Mouse (Mus musculus) liver, adult (tissue): ENCODE data around the gene Il22ra1.

ENCODE experiments used
- GATA4 ChIP-seq: IDR thresholded peaks from 2 replicates; pipeline ENCODE4 v1.6.1; 2014; ENCODE audit warnings: mild to moderate bottlenecking, low read length; ENCODE audit not compliant: insufficient replicate concordance

Il22ra1 gene

DNA sequence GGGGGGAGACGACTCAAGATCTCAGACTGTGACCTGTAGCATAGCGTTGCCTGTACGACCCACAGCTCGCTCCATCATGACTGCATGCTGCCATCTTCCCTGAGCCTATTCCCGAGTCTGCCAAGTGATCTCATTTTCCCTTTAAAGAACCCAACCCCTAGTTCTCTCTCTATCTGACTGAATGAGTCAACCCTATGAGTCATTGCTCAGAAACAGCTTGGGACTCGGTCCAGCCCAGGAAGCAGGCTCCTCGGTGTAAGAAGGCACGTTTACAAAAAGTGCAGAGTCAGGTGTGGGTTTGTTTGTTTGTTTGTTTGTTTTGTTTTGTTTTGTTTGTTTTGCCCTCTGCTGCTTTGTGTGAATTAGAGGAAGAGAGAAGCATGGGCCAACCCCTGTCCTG, 13.2 kb upstream of the Il22ra1 start:
- TF ChIP-seq GATA4 = no peak

DNA sequence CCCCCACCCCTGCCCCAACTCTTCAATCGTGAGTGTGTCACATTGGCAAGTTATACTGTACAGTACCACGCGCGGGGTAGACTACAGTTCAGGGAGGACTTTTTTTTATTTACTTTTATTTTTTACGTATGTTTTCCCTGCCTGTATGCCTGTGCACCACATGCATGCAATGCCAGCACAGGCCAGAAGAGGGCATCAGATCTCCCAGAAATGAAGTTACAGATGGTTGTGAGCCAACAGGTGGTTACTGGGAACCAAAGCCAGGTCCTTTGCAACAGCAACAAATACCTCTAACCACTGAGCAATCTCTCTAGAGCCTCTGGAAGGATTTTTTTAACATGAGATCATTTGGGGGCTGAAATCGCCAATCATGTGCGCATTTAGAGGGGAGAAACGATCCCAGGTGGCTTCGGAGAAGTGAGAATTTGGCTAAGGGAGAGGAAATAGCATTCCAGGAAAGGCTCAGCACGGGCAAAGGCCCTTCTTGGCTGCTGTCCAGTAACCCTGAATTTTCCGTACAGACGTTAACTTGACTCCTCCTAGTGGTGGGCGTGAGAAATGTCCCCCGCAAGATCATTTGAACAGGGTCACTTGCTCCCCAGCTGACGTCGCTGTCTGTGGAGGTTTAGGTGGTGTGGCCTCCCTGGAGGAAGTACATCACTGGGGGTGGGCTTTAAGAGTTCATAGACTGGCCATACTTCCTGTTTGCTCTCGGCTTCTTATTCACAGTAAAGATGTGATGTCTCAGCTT, 5.3 kb upstream of the Il22ra1 start:
- TF ChIP-seq GATA4 = no peak

DNA sequence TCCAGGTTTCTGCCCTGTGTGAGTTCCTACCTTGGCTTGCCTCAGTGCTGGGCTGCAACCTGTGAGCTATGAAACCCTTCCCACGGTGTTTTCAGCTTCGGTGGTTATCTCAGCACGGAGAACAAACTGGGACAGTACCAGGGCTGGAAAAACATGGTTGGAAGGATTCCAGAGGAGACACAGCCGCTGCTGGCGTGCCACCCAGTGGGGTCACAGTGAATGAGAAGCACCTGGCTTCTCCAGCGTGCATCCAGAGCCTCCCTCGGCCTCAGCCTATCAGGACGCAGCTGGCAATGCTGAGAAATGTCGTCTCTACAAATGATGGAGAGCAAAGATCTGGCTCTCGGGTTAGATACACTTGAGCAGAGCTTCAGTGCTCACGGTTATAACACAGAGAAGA, 1.6 kb upstream of the Il22ra1 start:
- no peak for TF ChIP-seq GATA4

DNA sequence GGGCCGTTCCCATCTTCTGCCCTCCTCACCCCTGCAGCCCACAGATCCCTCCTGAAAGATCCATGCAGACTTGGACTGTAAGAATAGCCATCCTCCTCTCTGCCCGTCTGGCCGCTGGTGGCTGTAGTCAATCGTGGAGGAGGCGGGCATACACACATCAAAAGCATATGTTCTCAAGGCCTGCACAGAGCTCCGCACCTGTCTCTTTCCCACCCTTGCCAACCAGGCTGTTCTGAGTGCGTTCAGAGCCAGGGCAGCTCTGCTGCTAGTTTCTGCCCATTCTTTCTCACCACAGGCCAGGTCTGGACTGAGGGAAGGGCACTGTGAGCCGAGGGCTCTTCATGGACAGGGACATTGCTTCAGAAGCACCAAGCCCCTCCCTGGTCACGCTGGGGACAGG, 2.2 kb downstream of the Il22ra1 start:
- no peak for TF ChIP-seq GATA4

- no peak for TF ChIP-seq GATA4
Observed at GRCm38 (mm10) chr4:135730951-135731350, 3.0 kb downstream of the Il22ra1 start.

GRCm38 (mm10) chr4:135733901-135734300, 5.9 kb downstream of the Il22ra1 start:
- no peak for TF ChIP-seq GATA4

GRCm38 (mm10) chr4:135736903-135737302, 8.9 kb downstream of the Il22ra1 start:
- TF ChIP-seq GATA4 = no peak

DNA sequence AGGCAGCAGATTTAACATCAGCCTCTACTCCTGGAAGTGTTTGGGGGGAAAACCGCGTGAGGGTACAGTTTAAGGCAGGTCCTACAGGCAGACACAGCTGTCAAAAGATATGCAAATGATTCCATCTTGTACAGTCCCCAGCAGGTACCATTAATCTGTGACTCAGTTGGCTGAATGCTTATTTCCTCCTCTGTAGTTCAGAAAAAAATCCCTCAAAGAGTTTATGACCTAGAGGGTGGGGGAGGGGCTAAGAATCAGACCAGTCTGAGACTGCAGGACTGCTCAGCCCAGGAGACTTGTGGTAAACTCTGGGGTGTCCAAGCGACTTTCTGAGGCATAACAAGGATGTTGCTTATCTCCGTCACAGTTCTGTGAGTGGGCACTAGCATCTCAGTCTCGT, 10.3 kb downstream of the Il22ra1 start:
- TF ChIP-seq GATA4 = no peak

DNA sequence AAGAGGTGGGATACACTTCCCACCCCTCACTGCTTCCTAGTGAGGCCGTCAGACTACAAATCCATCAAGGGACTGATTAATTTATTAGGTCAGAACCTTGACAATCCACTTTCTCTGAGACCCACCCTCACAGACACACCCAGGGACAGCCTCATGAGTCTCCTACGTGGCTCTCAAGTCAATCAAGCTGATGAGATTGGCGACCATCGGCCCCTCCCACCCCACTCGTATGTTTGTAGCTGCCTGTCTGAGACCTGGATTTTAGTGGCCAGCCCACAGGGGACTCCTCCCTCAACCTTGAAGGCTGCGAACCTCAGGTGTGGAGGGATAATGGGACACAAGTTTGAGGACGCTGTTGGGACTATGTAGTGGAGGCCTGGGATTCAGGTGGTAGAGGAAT, 11.2 kb downstream of the Il22ra1 start:
- TF ChIP-seq GATA4 = no peak

DNA sequence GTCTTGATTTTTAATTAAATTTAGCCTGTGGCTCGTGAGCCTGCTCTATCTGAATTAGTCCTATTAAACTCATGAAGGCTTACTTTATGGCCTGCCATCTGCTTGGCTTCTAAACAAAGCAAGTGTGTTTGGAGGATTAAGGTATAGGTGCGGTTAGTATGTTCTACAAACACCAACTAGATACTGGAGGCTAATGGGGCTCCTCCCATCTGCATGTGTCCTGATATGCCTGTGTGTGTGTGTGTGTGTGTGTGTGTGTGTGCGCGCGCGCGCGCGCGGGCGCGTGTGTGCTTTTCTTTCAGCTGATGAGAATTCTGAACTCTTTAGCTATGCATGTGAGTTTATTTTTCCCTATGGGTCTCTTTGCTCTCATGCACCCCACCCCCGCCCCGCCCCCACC, 11.7 kb downstream of the Il22ra1 start:
- no peak for TF ChIP-seq GATA4

GRCm38 (mm10) chr4:135743520-135743919, 15.5 kb downstream of the Il22ra1 start:
- TF ChIP-seq GATA4 = no peak

DNA sequence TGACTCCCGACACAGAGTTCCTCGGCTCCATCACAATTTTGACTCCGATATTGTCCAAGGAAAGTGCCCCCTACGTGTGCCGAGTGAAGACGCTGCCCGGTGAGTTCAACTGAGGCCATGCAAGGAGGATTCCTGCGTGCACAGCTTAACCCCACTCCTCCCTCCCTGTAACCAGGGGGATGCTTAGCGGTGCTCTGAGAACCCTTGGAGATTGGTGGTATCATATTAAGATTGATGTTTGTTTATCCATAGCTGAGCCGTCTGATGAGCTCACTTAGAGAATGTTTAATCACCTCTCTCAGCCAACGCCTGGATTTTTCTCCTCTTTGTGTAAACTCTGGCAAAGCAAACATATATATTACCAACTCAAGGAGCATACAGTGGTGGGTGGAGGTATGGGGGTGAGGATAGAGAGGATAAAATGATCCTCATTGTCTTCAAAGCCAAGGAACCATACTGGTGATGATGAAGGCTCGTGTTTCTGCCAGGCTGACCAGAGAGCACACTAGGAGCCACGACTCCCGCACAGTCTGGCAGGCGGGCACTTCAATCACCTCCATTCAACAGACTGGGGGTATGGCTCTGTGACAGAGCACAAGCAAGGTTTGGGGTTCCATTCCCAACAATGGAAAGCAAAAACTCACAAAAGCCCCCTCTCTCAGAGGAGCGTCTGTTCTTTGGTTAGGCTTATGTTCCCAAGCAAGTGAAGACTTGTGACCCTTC, 16.9 kb downstream of the Il22ra1 start:
- no peak for TF ChIP-seq GATA4

GRCm38 (mm10) chr4:135745613-135746012, 17.6 kb downstream of the Il22ra1 start:
- no peak for TF ChIP-seq GATA4

GRCm38 (mm10) chr4:135750896-135751295, 22.9 kb downstream of the Il22ra1 start:
- TF ChIP-seq GATA4 = no peak

- TF ChIP-seq GATA4 = no peak
Observed at GRCm38 (mm10) chr4:135752106-135752778, 24.3 kb downstream of the Il22ra1 start.

DNA sequence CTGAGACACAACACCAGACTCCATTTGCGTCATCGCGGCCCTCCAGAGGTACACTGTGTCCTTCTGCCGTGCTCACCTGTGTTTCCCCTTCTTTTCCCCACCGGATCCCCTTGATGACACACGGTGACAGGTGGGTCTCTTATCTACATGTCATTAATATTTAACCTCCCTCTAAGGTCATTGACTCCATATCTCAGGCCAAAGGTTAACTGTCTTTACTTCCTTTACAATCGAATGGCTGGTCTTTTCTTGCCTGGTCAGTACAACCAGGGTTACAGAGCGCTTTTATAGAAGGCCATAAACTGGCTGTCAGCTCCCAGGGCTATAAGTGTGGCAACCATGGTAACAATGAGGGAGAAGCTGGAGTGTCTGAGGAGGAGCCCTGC, 24.8 kb downstream of the Il22ra1 start:
- peak; percentile 80; the same call in 1 of the 2 replicates for TF ChIP-seq GATA4
